Mouse (Mus musculus) embryo, embryonic 10 days (tissue): ENCODE data around the gene Itgb6.

Experiments
- DNase-seq: peaks from one replicate; pipeline ENCODE4 v3.0.0-alpha.2; 2015; ENCODE audit warnings: low spot score

The Itgb6 gene

GRCm38 (mm10) chr2:60722514-60722913, at the start of gene Itgb6:
Gene Itgb6, minus strand, starts transcription at chr2:60722643.
- DNase-seq: no peak

GRCm38 (mm10) chr2:60766420-60766819, 44.0 kb upstream of the Itgb6 start:
- no peak for DNase-seq

- DNase-seq: no peak
These were observed 33.8 kb upstream of the Itgb6 start for GRCm38 (mm10) chr2:60756218-60756617.

GRCm38 (mm10) chr2:60755101-60755500, 32.7 kb upstream of the Itgb6 start:
- no peak for DNase-seq

- DNase-seq: no peak
These were observed 28.8 kb upstream of the Itgb6 start for GRCm38 (mm10) chr2:60751274-60751673.

GRCm38 (mm10) chr2:60750591-60750990, 28.1 kb upstream of the Itgb6 start:
- DNase-seq: no peak

- no peak for DNase-seq
These were observed 26.1 kb upstream of the Itgb6 start for GRCm38 (mm10) chr2:60748585-60748984.

GRCm38 (mm10) chr2:60747590-60747989, 25.1 kb upstream of the Itgb6 start:
- peak; percentile 23 for DNase-seq

- DNase-seq: no peak
These were observed 22.2 kb upstream of the Itgb6 start for GRCm38 (mm10) chr2:60744674-60745073.

- DNase-seq: no peak
These were observed 17.1 kb upstream of the Itgb6 start for GRCm38 (mm10) chr2:60739389-60740137.

- no peak for DNase-seq
These were observed 8.5 kb upstream of the Itgb6 start for GRCm38 (mm10) chr2:60730929-60731328.

- DNase-seq: peak; percentile 81
These were observed 7.6 kb upstream of the Itgb6 start for GRCm38 (mm10) chr2:60730024-60730423.

GRCm38 (mm10) chr2:60728902-60729585, 6.6 kb upstream of the Itgb6 start:
- no peak for DNase-seq

GRCm38 (mm10) chr2:60724660-60725059, 2.2 kb upstream of the Itgb6 start:
- DNase-seq: no peak

- no peak for DNase-seq
These were observed 524 bp upstream of the Itgb6 start for GRCm38 (mm10) chr2:60722967-60723366.

- peak; percentile 37 for DNase-seq
These were observed 1.5 kb downstream of the Itgb6 start for GRCm38 (mm10) chr2:60720906-60721305.

- DNase-seq: no peak
These were observed 2.2 kb downstream of the Itgb6 start for GRCm38 (mm10) chr2:60720205-60720604.

- DNase-seq: no peak
These were observed 5.1 kb downstream of the Itgb6 start for GRCm38 (mm10) chr2:60717348-60717747.

- no peak for DNase-seq
These were observed 5.9 kb downstream of the Itgb6 start for GRCm38 (mm10) chr2:60716549-60716948.

- DNase-seq: no peak
These were observed 6.7 kb downstream of the Itgb6 start for GRCm38 (mm10) chr2:60715771-60716170.

GRCm38 (mm10) chr2:60714971-60715502, 7.4 kb downstream of the Itgb6 start:
- DNase-seq: no peak

- DNase-seq: no peak
These were observed 8.0 kb downstream of the Itgb6 start for GRCm38 (mm10) chr2:60714475-60714874.

- DNase-seq: no peak
These were observed 8.6 kb downstream of the Itgb6 start for GRCm38 (mm10) chr2:60713857-60714256.
